Mouse (Mus musculus) myocyte (in vitro differentiated cells): Measurements from ENCODE around the gene Spint5. TPM values are rescaled to one million over a fixed set of nuclear protein-coding genes. Genes with fewer than 3 reads are reported as not detected.

ENCODE experiments used
- H3K27me3 ChIP-seq: one replicate; pipeline ENCODE4 v1.6.1; 2011; ENCODE audit not compliant: control insufficient read depth, insufficient read depth, insufficient read length
- H3K36me3 ChIP-seq: one replicate; pipeline ENCODE4 v1.6.1; 2011; ENCODE audit not compliant: control insufficient read depth, insufficient read depth
- H3K4me2 ChIP-seq: one replicate; pipeline ENCODE4 v1.6.1; 2011; ENCODE audit warnings: low read depth, control low read depth
- H3K4me3 ChIP-seq: one replicate; pipeline ENCODE4 v1.5.1; 2011; ENCODE audit warnings: mild to moderate bottlenecking, control low read depth, moderate library complexity
- H3K79me2 ChIP-seq: one replicate; pipeline ENCODE4 v1.6.1; 2011; ENCODE audit not compliant: control insufficient read depth, insufficient read depth
- H3ac ChIP-seq: one replicate; pipeline ENCODE4 v1.6.1; 2011; ENCODE audit not compliant: control insufficient read depth, insufficient read length
- CEBPB ChIP-seq: IDR thresholded peaks from 2 replicates; pipeline ENCODE4 v1.6.1; 2011; ENCODE audit warnings: mild to moderate bottlenecking, moderate library complexity; ENCODE audit not compliant: poor library complexity, insufficient read depth, severe bottlenecking
- E2F4 ChIP-seq: IDR thresholded peaks from one replicate; pipeline ENCODE4 v1.6.1; 2011; ENCODE audit warnings: mild to moderate bottlenecking, control low read depth, moderate library complexity; ENCODE audit not compliant: insufficient read depth
- MAX ChIP-seq: IDR thresholded peaks from one replicate; pipeline ENCODE4 v1.6.1; 2011; ENCODE audit warnings: low read depth, mild to moderate bottlenecking, control low read depth
- MYOD1 ChIP-seq, 3 experiments: IDR thresholded peaks; one replicate each; pipeline ENCODE4 v1.6.1; 2011; ENCODE audit warnings: control low read depth in 2 of 3, low read depth in 2 of 3, mild to moderate bottlenecking in 2 of 3, moderate library complexity in 1 of 3; ENCODE audit not compliant: insufficient read length in 2 of 3, control insufficient read depth in 1 of 3
- MYOG ChIP-seq, 3 experiments: IDR thresholded peaks; one replicate each; pipeline ENCODE4 v1.6.1; 2011; ENCODE audit warnings: control low read depth in 2 of 3, low read depth in 2 of 3, mild to moderate bottlenecking in 2 of 3; ENCODE audit not compliant: insufficient read length in 2 of 3, control insufficient read depth in 1 of 3, insufficient read depth in 1 of 3
- POLR2A ChIP-seq: IDR thresholded peaks from one replicate; pipeline ENCODE4 v1.6.1; 2011; ENCODE audit warnings: low read depth, mild to moderate bottlenecking, control low read depth, moderate library complexity; ENCODE audit not compliant: insufficient read length
- POLR2AphosphoS2 ChIP-seq: IDR thresholded peaks from one replicate; pipeline ENCODE4 v1.6.1; 2011; ENCODE audit warnings: low read depth, control low read depth; ENCODE audit not compliant: insufficient read length
- REST ChIP-seq: IDR thresholded peaks from one replicate; pipeline ENCODE4 v1.6.1; 2011; ENCODE audit warnings: mild to moderate bottlenecking, control low read depth, moderate library complexity; ENCODE audit not compliant: insufficient read depth, insufficient read length
- SRF ChIP-seq: IDR thresholded peaks from one replicate; pipeline ENCODE4 v1.6.1; 2011; ENCODE audit warnings: low read depth; ENCODE audit not compliant: control insufficient read depth, insufficient read length
- TCF12 ChIP-seq: IDR thresholded peaks from one replicate; pipeline ENCODE4 v1.6.1; 2011; ENCODE audit warnings: mild to moderate bottlenecking, control low read depth; ENCODE audit not compliant: poor library complexity, insufficient read depth, severe bottlenecking
- TCF3 ChIP-seq: IDR thresholded peaks from one replicate; pipeline ENCODE4 v1.6.1; 2011; ENCODE audit warnings: low read depth, control low read depth; ENCODE audit not compliant: insufficient read length
- USF1 ChIP-seq: IDR thresholded peaks from one replicate; pipeline ENCODE4 v1.6.1; 2011; ENCODE audit warnings: low read depth, mild to moderate bottlenecking, control low read depth, moderate library complexity
- polyA plus RNA-seq: library from polyadenylated mRNA; unstranded; fragments of >200 nt; fragmentation: generic; extraction: Trizol; gene quantifications from one replicate; pipeline ENCODE4 v1.2.1, GENCODE M21; 2012; ENCODE audit warnings: missing spikeins

The Spint5 gene
- polyA plus RNA-seq, 1 experiment = not detected

GRCm38 (mm10) chr2:164745843-164746479 is 30.9 kb downstream of the Spint5 start, which contains the start of the genes Wfdc3 and Dnttip1:
TSS of gene Wfdc3 (minus strand) at chr2:164745931.
TSS of gene Dnttip1 (plus strand) at chr2:164745983.
- Histone ChIP-seq H3K4me2 (peak within 1 kb of the TSS; percentile 100), H3K27me3 (no peaks in the 10 kb centered on the region), H3ac (peak within 1 kb of the TSS; percentile 77), H3K36me3 (peaks cover 9% of the 10 kb centered on the region), H3K4me3 (peak within 1 kb of the TSS; percentile 79), H3K79me2 (peaks cover 40% of the 10 kb centered on the region)
- no peak for TF ChIP-seq USF1
- no peak for TF ChIP-seq MYOG (IDR thresholded peaks at IDR 0.05; ENCODE audit: control insufficient read depth in 1 of 3, insufficient read depth in 1 of 3, insufficient read length in 2 of 3, low read depth in 2 of 3)
- TF ChIP-seq CEBPB = no peak
- no peak for TF ChIP-seq TCF3
- no peak for TF ChIP-seq REST
- peak; percentile 81 for TF ChIP-seq POLR2A
- peak; percentile 38 for TF ChIP-seq SRF

- TF ChIP-seq MYOG (IDR thresholded peaks at IDR 0.05; ENCODE audit: control insufficient read depth in 1 of 3, insufficient read depth in 1 of 3, insufficient read length in 2 of 3, low read depth in 2 of 3) (no peak), REST (no peak), MAX (no peak), SRF (no peak), MYOD1 (IDR thresholded peaks at IDR 0.05; ENCODE audit: control insufficient read depth in 1 of 3, insufficient read length in 2 of 3, low read depth in 2 of 3) (no peak), POLR2A (no peak), USF1 (no peak), TCF12 (no peak), TCF3 (no peak), E2F4 (no peak), POLR2AphosphoS2 (no peak), CEBPB (no peak)
- H3ac ChIP-seq = peak overlapping the region; percentile 77
- H3K36me3 ChIP-seq = peaks cover 9% of the 10 kb centered on the region
- H3K4me2 ChIP-seq = peak overlapping the region; percentile 100
- peaks cover 41% of the 10 kb centered on the region for H3K79me2 ChIP-seq
- peak overlapping the region; percentile 79 for H3K4me3 ChIP-seq
- no peaks in the 10 kb centered on the region for H3K27me3 ChIP-seq
These were observed 31.6 kb downstream of the Spint5 start for GRCm38 (mm10) chr2:164746693-164747092.

DNA sequence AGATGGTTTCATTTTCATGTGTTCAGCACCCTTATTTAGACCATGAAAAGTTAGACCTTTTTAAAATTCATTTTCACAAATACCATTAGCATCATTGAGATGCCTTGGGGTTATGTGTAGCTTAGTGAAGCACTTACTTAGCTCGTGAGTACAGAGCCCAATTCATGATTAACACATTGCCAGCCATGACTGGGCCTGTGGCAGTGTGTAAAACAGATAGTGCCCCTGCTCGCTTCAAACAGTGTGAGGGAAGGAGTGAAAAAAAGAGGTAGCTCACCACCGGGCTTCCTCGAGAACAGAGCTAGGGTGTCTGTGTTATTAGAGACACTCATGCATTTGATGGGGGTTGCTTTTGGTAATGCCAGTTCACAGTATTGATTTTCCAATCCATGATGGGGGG is 33.1 kb downstream of the Spint5 start:
- H3K36me3 ChIP-seq = peaks cover 19% of the 10 kb centered on the region
- H3K4me2 ChIP-seq = peak overlapping the region; percentile 38
- no peak for TF ChIP-seq SRF
- TF ChIP-seq MYOD1 (IDR thresholded peaks at IDR 0.05; ENCODE audit: control insufficient read depth in 1 of 3, insufficient read length in 2 of 3, low read depth in 2 of 3) = no peak
- TF ChIP-seq MYOG (IDR thresholded peaks at IDR 0.05; ENCODE audit: control insufficient read depth in 1 of 3, insufficient read depth in 1 of 3, insufficient read length in 2 of 3, low read depth in 2 of 3) = no peak
- H3K79me2 ChIP-seq = peaks cover 41% of the 10 kb centered on the region
- H3K27me3 ChIP-seq = no peaks in the 10 kb centered on the region
- no peak overlapping the region for H3ac ChIP-seq
- H3K4me3 ChIP-seq = no peak overlapping the region

DNA sequence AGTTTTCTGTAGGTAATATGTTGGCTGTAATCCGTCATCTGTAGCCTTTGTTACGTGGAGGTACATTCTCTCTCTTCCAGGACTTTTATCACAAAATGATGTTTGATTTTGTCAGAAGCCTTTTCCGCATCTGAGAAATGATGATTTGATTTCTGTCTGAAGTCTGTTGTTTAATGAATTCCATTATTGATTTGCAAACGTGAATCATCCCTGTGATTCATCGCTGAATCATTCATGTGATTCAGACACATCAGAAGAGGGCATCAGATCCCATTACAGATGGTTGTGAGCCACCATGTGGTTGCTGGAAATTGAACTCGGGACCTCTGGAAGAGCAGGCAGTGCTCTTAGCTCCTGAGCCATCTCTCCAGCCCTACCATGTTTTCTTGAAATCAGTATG is 33.9 kb downstream of the Spint5 start:
- H3K27me3 ChIP-seq = no peaks in the 10 kb centered on the region
- H3K36me3 ChIP-seq = peaks cover 25% of the 10 kb centered on the region
- no peak overlapping the region for H3ac ChIP-seq
- H3K79me2 ChIP-seq = peaks cover 41% of the 10 kb centered on the region
- H3K4me2 ChIP-seq = peak overlapping the region; percentile 38
- no peak for TF ChIP-seq REST
- no peak for TF ChIP-seq SRF
- no peak for TF ChIP-seq MAX
- TF ChIP-seq E2F4 = no peak
- H3K4me3 ChIP-seq = no peak overlapping the region

DNA sequence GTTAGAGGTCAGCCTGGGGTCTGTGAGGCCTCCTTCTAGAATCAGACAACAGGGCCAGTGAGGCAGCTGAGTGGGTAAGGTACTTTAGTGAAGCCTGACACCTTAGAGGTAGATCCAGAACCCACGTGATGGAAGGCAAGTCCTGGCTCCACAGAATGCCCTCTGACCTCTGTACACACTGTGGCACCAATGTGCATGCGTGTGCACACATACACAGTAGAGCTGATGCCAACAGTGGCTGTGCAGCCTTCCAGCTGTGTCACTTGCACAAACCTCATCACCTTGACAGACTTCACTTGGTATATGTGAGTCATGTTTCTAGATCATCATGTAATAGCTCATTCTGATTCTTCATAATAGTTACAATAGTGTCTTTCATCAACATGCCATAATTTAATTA is 37.3 kb downstream of the Spint5 start:
- H3K4me3 ChIP-seq = no peak overlapping the region

GRCm38 (mm10) chr2:164754105-164754504 is 39.0 kb downstream of the Spint5 start:
- TF ChIP-seq POLR2A = no peak
- TF ChIP-seq E2F4 = no peak
- TF ChIP-seq TCF12 = no peak
- no peak for TF ChIP-seq USF1
- TF ChIP-seq CEBPB = no peak
- TF ChIP-seq MYOG (IDR thresholded peaks at IDR 0.05; ENCODE audit: control insufficient read depth in 1 of 3, insufficient read depth in 1 of 3, insufficient read length in 2 of 3, low read depth in 2 of 3) = no peak
- no peak for TF ChIP-seq REST
- no peak for TF ChIP-seq POLR2AphosphoS2
- TF ChIP-seq SRF = no peak
- no peak for TF ChIP-seq MAX
- TF ChIP-seq MYOD1 (IDR thresholded peaks at IDR 0.05; ENCODE audit: control insufficient read depth in 1 of 3, insufficient read length in 2 of 3, low read depth in 2 of 3) = no peak
- TF ChIP-seq TCF3 = no peak
- Histone ChIP-seq H3K4me2 (no peak overlapping the region), H3K79me2 (peaks cover 16% of the 10 kb centered on the region), H3K4me3 (no peak overlapping the region), H3K27me3 (no peaks in the 10 kb centered on the region), H3ac (no peak overlapping the region), H3K36me3 (peaks cover 54% of the 10 kb centered on the region)

More for the DNA sequence above, 37.3 kb downstream of the Spint5 start:
- no peak for TF ChIP-seq MYOD1 (IDR thresholded peaks at IDR 0.05; ENCODE audit: control insufficient read depth in 1 of 3, insufficient read length in 2 of 3, low read depth in 2 of 3)
- no peak for TF ChIP-seq USF1
- peak; percentile 32 for TF ChIP-seq POLR2A
- TF ChIP-seq POLR2AphosphoS2 = peak; percentile 33
- Histone ChIP-seq H3ac (no peak overlapping the region), H3K36me3 (peaks cover 52% of the 10 kb centered on the region), H3K27me3 (no peaks in the 10 kb centered on the region), H3K79me2 (peaks cover 26% of the 10 kb centered on the region), H3K4me2 (no peak overlapping the region)
